Mouse (Mus musculus): ENCODE measurements around the gene H13. TPM values are rescaled to one million over a fixed set of nuclear protein-coding genes. Genes with fewer than 3 reads are reported as not detected.

Gene H13
- 57.5 and 59.1 TPM in 2 replicates for polyA plus RNA-seq (2016; fragmentation: Nextera tagmentation; extraction: Ambion mirVana)

- Histone ChIP-seq H3K36me3 (peaks cover 21% of the 10 kb centered on the region), H3K4me3 (peak within 1 kb of the TSS; percentile 77), H3K9ac (peak within 1 kb of the TSS; percentile 84), H3K27me3 (replicated peaks) (0 out of 2 replicates have a peak, but pooled peaks cover 3% of the 10 kb centered on the region), H3K4me1 (peaks cover 42% of the 10 kb centered on the region), H3K27ac (peak within 1 kb of the TSS; percentile 83), H3K9me3 (replicated peaks) (no peaks in the 10 kb centered on the region), H3K4me2 (peak within 1 kb of the TSS; percentile 96)
- peak; percentile 77 for ATAC-seq
- under 1% methylated on average over 35 of the region's 35 CpGs for WGBS (ENCODE audit: insufficient replicate concordance)
These were observed at the start of gene H13 for GRCm38 (mm10) chr2:152669256-152669638. TSS of gene H13 (plus strand) at chr2:152669461.

GRCm38 (mm10) chr2:152620367-152621134, 48.7 kb upstream of the H13 start:
- no peak for ATAC-seq
- H3K27ac ChIP-seq: no peak overlapping the region
- H3K9me3 ChIP-seq (replicated peaks): no peaks in the 10 kb centered on the region
- H3K36me3 ChIP-seq: no peaks in the 10 kb centered on the region
- WGBS (ENCODE audit: insufficient replicate concordance): 40% methylated on average over 9 of the region's 9 CpGs
- H3K4me3 ChIP-seq: no peak overlapping the region
- peaks cover 41% of the 10 kb centered on the region for H3K27me3 ChIP-seq (replicated peaks)
- H3K9ac ChIP-seq: no peak overlapping the region
- H3K4me2 ChIP-seq: no peak overlapping the region
- no peaks in the 10 kb centered on the region for H3K4me1 ChIP-seq

GRCm38 (mm10) chr2:152622151-152622550, 47.1 kb upstream of the H13 start:
- no peak overlapping the region for H3K9ac ChIP-seq
- H3K27me3 ChIP-seq (replicated peaks): peaks cover 57% of the 10 kb centered on the region
- H3K4me1 ChIP-seq: peaks cover 9% of the 10 kb centered on the region; the same call in 1 of the 2 replicates
- ATAC-seq: no peak
- H3K4me3 ChIP-seq: no peak overlapping the region
- no peak overlapping the region for H3K4me2 ChIP-seq
- H3K36me3 ChIP-seq: no peaks in the 10 kb centered on the region
- no peaks in the 10 kb centered on the region for H3K9me3 ChIP-seq (replicated peaks)
- no peak overlapping the region for H3K27ac ChIP-seq
- 59% methylated on average over 13 of the region's 13 CpGs for WGBS (ENCODE audit: insufficient replicate concordance)

DNA sequence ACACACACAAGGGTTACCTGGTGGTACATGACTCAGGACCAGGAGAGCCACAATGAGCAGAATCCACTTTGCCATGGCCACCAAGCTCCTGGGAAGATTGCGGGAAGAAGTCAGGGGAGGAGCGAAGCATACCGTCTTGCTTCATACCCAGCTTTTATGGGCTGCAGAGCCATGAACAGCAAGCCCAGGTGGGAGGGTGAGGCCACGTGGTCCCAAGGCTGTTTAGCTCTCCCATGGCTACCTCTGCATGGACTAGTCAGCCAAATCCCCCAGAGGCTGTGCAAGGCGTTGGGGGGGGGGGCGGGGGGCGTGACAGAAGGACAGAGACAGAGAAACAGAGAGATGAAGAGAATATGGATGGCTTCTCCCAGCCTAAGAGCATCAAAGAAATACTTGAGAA, 46.3 kb upstream of the H13 start, which contains the start of gene Defb25:
Gene Defb25 (minus strand): TSS at position 101 of the 400 bp plus-strand sequence.
- peaks cover 13% of the 10 kb centered on the region; the same call in 1 of the 2 replicates for H3K4me1 ChIP-seq
- H3K36me3 ChIP-seq: no peaks in the 10 kb centered on the region
- no peak within 1 kb of the TSS for H3K4me2 ChIP-seq
- no peak for ATAC-seq
- no peak within 1 kb of the TSS for H3K9ac ChIP-seq
- H3K9me3 ChIP-seq (replicated peaks): no peaks in the 10 kb centered on the region
- no peak within 1 kb of the TSS for H3K4me3 ChIP-seq
- WGBS (ENCODE audit: insufficient replicate concordance): 70% methylated on average over 7 of the region's 7 CpGs
- H3K27ac ChIP-seq: no peak within 1 kb of the TSS
- H3K27me3 ChIP-seq (replicated peaks): peaks cover 65% of the 10 kb centered on the region

DNA sequence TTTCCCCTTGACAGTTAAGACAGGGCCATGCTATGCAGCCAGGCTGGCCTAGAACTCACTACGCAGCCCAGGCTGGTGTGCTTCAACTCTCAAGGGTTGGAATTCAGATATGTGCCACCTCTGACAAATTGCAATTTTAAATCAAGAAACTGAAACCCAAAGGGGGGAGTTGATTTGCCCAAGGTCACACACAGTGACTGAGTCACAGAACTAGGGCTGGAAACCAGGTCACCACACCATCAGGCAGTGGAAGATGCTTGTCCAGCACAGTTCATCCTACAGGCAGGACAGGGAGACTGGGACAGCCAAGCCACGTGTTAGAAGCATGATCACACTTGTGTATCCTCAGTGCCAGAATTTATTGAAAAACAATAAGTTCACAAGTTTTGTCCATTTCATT, 44.7 kb upstream of the H13 start:
- H3K9ac ChIP-seq: no peak overlapping the region
- H3K4me1 ChIP-seq: peaks cover 13% of the 10 kb centered on the region; the same call in 1 of the 2 replicates
- no peaks in the 10 kb centered on the region for H3K9me3 ChIP-seq (replicated peaks)
- no peaks in the 10 kb centered on the region for H3K36me3 ChIP-seq
- no peak for ATAC-seq
- H3K27me3 ChIP-seq (replicated peaks): peaks cover 75% of the 10 kb centered on the region
- H3K27ac ChIP-seq: no peak overlapping the region
- H3K4me3 ChIP-seq: no peak overlapping the region
- no peak overlapping the region for H3K4me2 ChIP-seq
- 66% methylated on average over 2 of the region's 2 CpGs for WGBS (ENCODE audit: insufficient replicate concordance)

DNA sequence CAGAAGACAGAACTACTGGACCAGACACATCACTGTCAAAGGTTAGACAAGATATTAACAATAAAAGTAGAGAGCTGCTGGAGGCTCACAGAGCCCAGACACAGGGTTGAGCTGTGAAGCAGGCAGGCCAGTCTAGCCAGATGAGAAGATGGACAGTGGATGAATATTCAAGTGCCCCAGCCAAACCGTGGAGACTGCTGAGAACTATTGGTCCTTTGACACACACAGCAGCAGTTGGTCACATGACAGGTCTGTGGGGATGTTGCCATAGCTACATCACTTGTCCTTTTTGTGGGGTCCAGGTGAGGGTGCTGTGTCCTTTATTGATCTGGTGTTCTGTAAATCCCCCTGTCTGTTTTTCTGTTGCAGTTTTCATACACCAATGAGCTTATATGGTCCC, 44.0 kb upstream of the H13 start:
- no peak overlapping the region for H3K9ac ChIP-seq
- no peaks in the 10 kb centered on the region for H3K36me3 ChIP-seq
- WGBS (ENCODE audit: insufficient replicate concordance): 15% methylated on average over 1 of the region's 1 CpGs
- no peaks in the 10 kb centered on the region for H3K9me3 ChIP-seq (replicated peaks)
- H3K27me3 ChIP-seq (replicated peaks): peaks cover 77% of the 10 kb centered on the region
- ATAC-seq: no peak
- H3K4me2 ChIP-seq: no peak overlapping the region
- no peak overlapping the region for H3K4me3 ChIP-seq
- peaks cover 13% of the 10 kb centered on the region; the same call in 1 of the 2 replicates for H3K4me1 ChIP-seq
- no peak overlapping the region for H3K27ac ChIP-seq

DNA sequence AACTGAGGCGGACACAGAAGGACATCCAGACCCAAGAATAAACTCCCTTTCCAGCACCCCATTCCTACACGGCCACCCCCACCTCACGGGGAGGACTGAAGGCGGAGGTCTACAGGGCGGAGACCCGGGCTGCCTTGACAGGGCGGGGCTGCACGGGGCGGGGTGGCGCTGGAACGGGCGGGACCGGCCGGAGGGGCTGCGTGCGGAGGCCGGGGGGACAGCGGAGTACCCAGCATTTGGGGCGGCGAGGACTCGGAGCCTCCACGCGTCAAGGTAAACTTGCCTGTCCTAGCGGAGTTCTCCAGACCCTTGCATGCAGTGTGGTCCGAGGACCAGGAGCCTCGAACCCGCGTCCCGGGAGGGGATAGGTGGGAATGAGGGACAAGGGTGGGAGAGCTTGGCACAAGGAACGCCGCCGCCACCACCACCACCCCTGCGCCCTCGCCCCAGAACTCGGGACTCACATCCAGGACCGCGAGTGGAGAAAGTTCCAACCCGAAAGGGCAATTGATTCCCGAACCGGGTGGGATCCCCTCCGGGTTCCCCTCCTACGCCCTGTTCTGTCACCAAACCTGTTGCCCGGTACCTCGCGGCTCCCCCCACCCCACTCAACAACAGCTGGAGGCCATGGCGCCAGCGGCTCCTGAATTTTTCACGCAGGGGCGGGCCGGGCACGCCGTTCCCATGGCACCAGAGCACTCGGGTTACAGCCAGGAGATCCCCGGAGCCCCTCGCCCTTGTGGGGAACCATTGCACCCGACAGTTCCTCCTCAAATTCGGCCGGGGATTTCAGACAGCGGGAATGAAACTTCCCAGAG, 42.3 kb upstream of the H13 start, which contains the start of gene Rem1:
Gene Rem1 (plus strand): TSS at position 178 of the 818 bp plus-strand sequence.
- Histone ChIP-seq H3K4me2 (peak within 1 kb of the TSS; percentile 60), H3K9me3 (replicated peaks) (no peaks in the 10 kb centered on the region), H3K4me1 (peaks cover 13% of the 10 kb centered on the region; the same call in 1 of the 2 replicates), H3K27me3 (replicated peaks) (peaks cover 70% of the 10 kb centered on the region), H3K27ac (no peak within 1 kb of the TSS), H3K4me3 (peak within 1 kb of the TSS; percentile 36), H3K9ac (no peak within 1 kb of the TSS), H3K36me3 (no peaks in the 10 kb centered on the region)
- WGBS (ENCODE audit: insufficient replicate concordance): 2% methylated on average over 59 of the region's 59 CpGs
- no peak for ATAC-seq

GRCm38 (mm10) chr2:152628066-152628465, 41.2 kb upstream of the H13 start:
- Histone ChIP-seq H3K9ac (no peak overlapping the region), H3K27me3 (replicated peaks) (peaks cover 74% of the 10 kb centered on the region), H3K9me3 (replicated peaks) (no peaks in the 10 kb centered on the region), H3K27ac (no peak overlapping the region), H3K4me1 (peaks cover 13% of the 10 kb centered on the region; the same call in 1 of the 2 replicates), H3K4me3 (no peak overlapping the region), H3K4me2 (no peak overlapping the region), H3K36me3 (no peaks in the 10 kb centered on the region)
- no peak for ATAC-seq
- 35% methylated on average over 17 of the region's 17 CpGs for WGBS (ENCODE audit: insufficient replicate concordance)

DNA sequence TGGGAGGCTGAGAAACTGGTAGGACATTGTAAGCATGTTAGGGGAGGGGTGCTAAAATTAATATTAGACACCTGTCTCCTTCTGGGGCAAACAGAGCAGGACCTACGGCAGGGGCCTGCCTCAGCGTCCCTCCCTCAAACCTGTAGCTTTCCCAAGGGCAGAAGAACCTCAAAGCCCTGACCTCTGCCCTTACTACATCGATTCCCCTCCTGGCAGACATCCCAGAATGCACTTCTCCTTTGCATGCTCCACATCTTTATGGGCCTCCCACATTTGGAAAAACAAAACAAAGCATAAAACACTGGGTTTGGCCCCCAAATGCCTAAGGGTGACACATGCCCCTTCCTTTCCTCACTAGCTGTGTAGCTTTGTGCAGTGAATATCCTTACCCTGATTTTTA, 40.0 kb upstream of the H13 start:
- Histone ChIP-seq H3K9me3 (replicated peaks) (no peaks in the 10 kb centered on the region), H3K27me3 (replicated peaks) (peaks cover 80% of the 10 kb centered on the region), H3K36me3 (no peaks in the 10 kb centered on the region), H3K4me1 (peaks cover 13% of the 10 kb centered on the region; the same call in 1 of the 2 replicates), H3K4me3 (no peak overlapping the region), H3K9ac (no peak overlapping the region), H3K27ac (no peak overlapping the region), H3K4me2 (no peak overlapping the region)
- no peak for ATAC-seq
- WGBS (ENCODE audit: insufficient replicate concordance): 47% methylated on average over 3 of the region's 3 CpGs

DNA sequence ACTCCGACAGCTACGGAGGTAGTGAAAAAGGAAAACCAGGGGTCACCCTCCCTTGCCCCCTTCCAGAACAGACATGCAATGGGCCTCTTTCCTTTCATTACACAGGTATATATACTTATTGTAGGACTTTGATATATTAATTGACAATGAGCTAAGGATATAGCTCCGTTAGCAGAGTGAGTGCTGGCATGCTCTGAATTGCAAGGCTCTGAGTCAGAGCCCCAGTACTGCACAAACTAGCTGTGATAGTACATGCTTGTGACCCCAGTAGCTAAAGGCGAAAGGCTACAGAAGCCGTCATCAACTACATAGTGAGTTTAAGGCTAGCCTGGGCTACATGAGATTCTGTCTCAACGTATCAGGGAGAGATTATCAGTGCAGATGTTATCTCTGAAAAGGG, 39.4 kb upstream of the H13 start:
- peaks cover 13% of the 10 kb centered on the region; the same call in 1 of the 2 replicates for H3K4me1 ChIP-seq
- no peaks in the 10 kb centered on the region for H3K9me3 ChIP-seq (replicated peaks)
- no peak overlapping the region for H3K4me3 ChIP-seq
- no peak overlapping the region for H3K9ac ChIP-seq
- H3K27ac ChIP-seq: no peak overlapping the region
- 76% methylated on average over 6 of the region's 6 CpGs for WGBS (ENCODE audit: insufficient replicate concordance)
- no peak overlapping the region for H3K4me2 ChIP-seq
- peaks cover 85% of the 10 kb centered on the region for H3K27me3 ChIP-seq (replicated peaks)
- H3K36me3 ChIP-seq: no peaks in the 10 kb centered on the region
- no peak for ATAC-seq

DNA sequence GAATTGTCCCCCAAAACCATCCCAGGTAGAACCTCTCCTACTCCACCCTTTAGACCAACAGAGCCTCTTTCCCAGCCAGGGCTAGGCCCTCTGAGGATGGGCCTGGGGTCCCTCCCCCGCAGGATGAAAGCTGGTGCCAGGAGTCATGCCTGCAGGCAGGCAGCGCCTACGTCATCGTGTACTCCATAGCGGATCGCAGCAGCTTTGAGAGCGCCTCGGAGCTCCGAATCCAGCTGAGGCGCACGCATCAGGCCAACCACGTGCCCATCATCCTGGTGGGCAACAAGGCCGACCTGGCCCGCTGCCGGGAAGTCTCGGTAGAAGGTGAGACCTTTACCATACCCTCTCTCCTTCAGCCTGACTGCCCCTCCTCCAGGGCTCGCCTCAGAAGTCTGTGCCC, 35.9 kb upstream of the H13 start:
- H3K4me2 ChIP-seq: peak overlapping the region; percentile 12; the same call in 1 of the 2 replicates
- H3K27me3 ChIP-seq (replicated peaks): peaks cover 67% of the 10 kb centered on the region
- no peak overlapping the region for H3K4me3 ChIP-seq
- H3K4me1 ChIP-seq: no peaks in the 10 kb centered on the region
- no peaks in the 10 kb centered on the region for H3K9me3 ChIP-seq (replicated peaks)
- WGBS (ENCODE audit: insufficient replicate concordance): 35% methylated on average over 17 of the region's 17 CpGs
- H3K27ac ChIP-seq: no peak overlapping the region
- H3K9ac ChIP-seq: no peak overlapping the region
- ATAC-seq: no peak
- no peaks in the 10 kb centered on the region for H3K36me3 ChIP-seq

DNA sequence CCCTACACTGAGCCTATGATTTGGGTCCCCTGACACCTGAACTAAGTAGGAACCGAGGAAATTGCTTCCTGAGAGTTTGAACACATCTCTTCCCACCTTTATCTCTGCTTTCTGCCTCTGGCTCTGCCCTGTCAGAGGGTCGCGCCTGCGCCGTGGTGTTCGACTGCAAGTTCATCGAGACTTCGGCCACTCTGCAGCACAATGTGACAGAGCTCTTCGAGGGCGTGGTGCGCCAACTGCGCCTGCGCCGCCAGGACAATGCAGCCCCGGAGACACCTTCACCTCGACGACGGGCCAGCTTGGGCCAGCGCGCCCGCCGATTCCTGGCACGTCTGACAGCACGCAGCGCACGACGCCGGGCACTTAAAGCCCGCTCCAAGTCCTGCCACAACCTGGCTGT, 35.0 kb upstream of the H13 start:
- 70% methylated on average over 29 of the region's 29 CpGs for WGBS (ENCODE audit: insufficient replicate concordance)
- H3K9ac ChIP-seq: no peak overlapping the region
- no peaks in the 10 kb centered on the region for H3K4me1 ChIP-seq
- H3K27ac ChIP-seq: no peak overlapping the region
- H3K9me3 ChIP-seq (replicated peaks): no peaks in the 10 kb centered on the region
- H3K27me3 ChIP-seq (replicated peaks): peaks cover 58% of the 10 kb centered on the region
- no peak for ATAC-seq
- no peak overlapping the region for H3K4me2 ChIP-seq
- H3K4me3 ChIP-seq: no peak overlapping the region
- H3K36me3 ChIP-seq: no peaks in the 10 kb centered on the region
